Mouse (Mus musculus) large intestine, adult 2 months (tissue): ENCODE results near the gene Fam89a. TPM values are rescaled to one million over a fixed set of nuclear protein-coding genes. Genes with fewer than 3 reads are reported as not detected.

Experiments used
- DNase-seq: peaks from one replicate; pipeline ENCODE4 v3.0.0-alpha.2; 2012; ENCODE audit warnings: low read depth, low spot score
- WGBS: fragments of 180-500 bp; shearing (Covaris S2); methylation state at CpG from one replicate; pipeline ENCODE4 v1.1.7; 2018; 5-methylcytosine and 5-hydroxymethylcytosine counted together
- polyA plus RNA-seq: library from polyadenylated mRNA; depleted of rRNA; stranded (reverse); fragments of >200 nt; gene quantifications from 2 replicates; pipeline ENCODE4 v1.2.3, GENCODE M21; 2012; rRNA removed

Gene Fam89a
- polyA plus RNA-seq, 1 experiment: 1.5 TPM

DNA sequence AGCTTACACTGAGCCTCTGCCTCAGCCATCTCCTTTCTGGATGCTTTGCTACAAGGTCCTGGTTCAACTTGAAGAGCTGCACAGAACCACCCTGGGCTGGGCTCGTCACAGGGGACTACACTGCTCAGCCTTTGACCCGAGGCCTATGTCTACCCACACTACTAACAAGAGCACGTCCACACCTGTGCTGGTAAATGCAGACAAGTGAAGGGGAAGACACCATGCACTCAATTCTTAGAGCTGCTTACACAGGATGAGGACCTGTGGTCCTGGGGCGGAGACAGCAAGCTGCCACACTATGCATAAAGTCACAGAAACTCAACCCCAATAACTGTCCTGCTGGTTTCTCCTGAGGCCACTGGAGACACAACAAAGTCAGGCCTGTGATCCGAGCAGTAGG is 51.4 kb downstream of the Fam89a start:
- DNase-seq: no peak
- 91% methylated on average over 5 of the region's 5 CpGs for WGBS

DNA sequence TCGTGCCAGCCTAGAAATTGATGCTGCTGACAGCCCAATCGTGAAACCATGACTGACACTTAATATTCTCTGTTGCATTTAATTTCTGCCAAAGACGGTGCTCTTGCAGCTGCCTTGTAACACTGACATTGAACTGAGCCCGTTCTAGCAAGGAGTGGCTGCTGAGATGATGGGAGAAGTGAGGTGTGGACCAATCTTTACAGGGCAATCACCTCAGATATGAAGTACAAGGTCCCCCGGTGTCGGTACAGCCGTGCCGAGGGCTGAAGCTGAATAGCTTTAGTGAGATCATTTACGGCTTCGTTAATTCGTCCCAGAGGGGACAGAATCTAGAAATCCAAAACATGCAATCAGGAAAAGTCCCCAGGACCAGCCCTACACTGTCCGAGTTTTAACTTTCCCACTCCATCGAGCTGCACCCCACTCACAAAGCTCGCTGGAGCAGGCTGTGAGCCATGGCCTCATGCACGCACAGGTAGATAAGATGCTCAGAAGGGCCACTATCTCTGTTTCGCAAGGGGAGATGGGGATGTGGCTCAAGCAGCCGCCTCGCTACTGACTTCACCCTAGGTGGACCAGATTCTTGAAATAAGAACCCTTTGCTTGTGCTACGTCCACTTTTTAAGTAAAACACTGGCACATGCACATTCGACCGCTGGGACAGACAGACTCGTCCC is 56.1 kb downstream of the Fam89a start:
- peak; percentile 7 for DNase-seq
- WGBS: 70% methylated on average over 22 of the region's 22 CpGs

DNA sequence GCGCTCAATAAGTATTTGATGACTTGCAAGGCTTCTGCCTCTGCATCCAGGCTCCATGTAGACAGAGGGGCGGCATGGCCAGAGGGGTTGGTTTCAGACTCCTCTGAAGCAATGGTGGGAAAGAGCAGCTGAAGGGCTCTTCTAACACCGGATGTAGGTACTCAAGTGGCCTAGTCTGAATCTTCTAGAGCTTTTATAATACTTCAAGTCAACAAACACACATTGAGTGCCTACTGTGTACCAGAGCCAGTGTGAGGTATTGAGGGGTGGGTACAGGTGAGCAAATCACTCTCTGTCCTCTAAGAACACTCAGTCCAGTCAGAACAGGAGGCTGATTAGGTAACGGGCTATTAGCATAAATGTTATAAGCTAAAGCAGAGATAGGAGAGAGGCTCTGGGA is 59.9 kb downstream of the Fam89a start:
- DNase-seq: no peak
- 95% methylated on average over 4 of the region's 4 CpGs for WGBS

Other genes starting within 250 kb of the Fam89a start
- 17.5 and 24.4 TPM in 2 replicates for gene Cog2, start 231.1 kb downstream of the Fam89a start, polyA plus RNA-seq
- gene Agt, start 182.1 kb downstream of the Fam89a start, polyA plus RNA-seq: 17.9 and 25.2 TPM in 2 replicates
- gene Capn9, start 175.7 kb downstream of the Fam89a start, polyA plus RNA-seq: 13.4 and 27.5 TPM in 2 replicates
- gene 2310022B05Rik, start 88.5 kb downstream of the Fam89a start, polyA plus RNA-seq: 23.0 and 25.1 TPM in 2 replicates
- gene Ttc13, start 29.8 kb downstream of the Fam89a start, polyA plus RNA-seq: 13.6 and 20.4 TPM in 2 replicates
- 9.1 and 9.8 TPM in 2 replicates for gene Arv1, start 29.7 kb downstream of the Fam89a start, polyA plus RNA-seq
- gene Trim67, start 41.3 kb upstream of the Fam89a start, polyA plus RNA-seq: 0.06 and 0.10 TPM in 2 replicates
- gene Gnpat, start 111.2 kb upstream of the Fam89a start, polyA plus RNA-seq: 35.5 and 37.8 TPM in 2 replicates
- gene 2810004N23Rik, start 111.3 kb upstream of the Fam89a start, polyA plus RNA-seq: 8.6 and 9.2 TPM in 2 replicates
- gene Exoc8, start 145.9 kb upstream of the Fam89a start, polyA plus RNA-seq: 6.2 and 8.4 TPM in 2 replicates
- gene Sprtn, start 146.1 kb upstream of the Fam89a start, polyA plus RNA-seq: 7.7 and 11.1 TPM in 2 replicates
- 14.4 and 19.2 TPM in 2 replicates for gene Egln1, start 197.5 kb upstream of the Fam89a start, polyA plus RNA-seq